15 mouse cellular contexts compared by ENCODE assay signal in genomic region chr15:63611161-63611560, GRCm38 (mm10).
A peak's percentile ranks its signal among the peaks of the same experiment; 100 is the strongest.
DNase-seq lines count a peak whose midpoint lies in the region; ATAC-seq and TF ChIP-seq lines count a peak whose summit lies in the region.
"Had no signal": no experiment of that assay in that cellular context is flagged by ENCODE, and none has a peak within 500 bp of the region (broad histone marks: within the 10 kb centered on the region; RNA-seq: fewer than 3 reads in every experiment).

No protein-coding gene starts in this region.

- H3K4me3 ChIP-seq in CH12.LX (replicated peaks in 1 of 3; ENCODE audit: low read depth in 2 of 3, low read length in 2 of 3, poor library complexity in 1 of 3) = no peak overlapping the region
- H3K4me3 ChIP-seq: embryonic facial prominence, embryonic 10.5 days; heart, embryonic 15.5 days; hindbrain, embryonic 13.5 days had no signal

- H3K4me1 ChIP-seq in CH12.LX (ENCODE audit: control insufficient read depth in 1 of 2, insufficient read depth in 2 of 2) = peaks cover 0 to 14% of the 10 kb centered on the region in 2 experiments; a peak in 2 of 4 replicates
- H3K4me1 ChIP-seq: embryonic facial prominence, embryonic 10.5 days; heart, embryonic 15.5 days; hindbrain, embryonic 13.5 days had no signal

- TF ChIP-seq POLR2A in CH12.LX (IDR thresholded peaks at IDR 0.05; ENCODE audit: low read depth, low read length) = no peak

- intact Hi-C loops in left cerebral cortex, postnatal 36 days (cut with DNase I) = no loop called here

- no peak overlapping the region for H3K9ac ChIP-seq in CH12.LX (ENCODE audit: insufficient read depth, low read depth)
- H3K9ac ChIP-seq: heart, embryonic 15.5 days; hindbrain, embryonic 13.5 days had no signal

- H3K79me2 ChIP-seq in CH12.LX (replicated peaks; ENCODE audit: control insufficient read depth, extremely low read depth, insufficient read depth, poor library complexity, severe bottlenecking) = no peaks in the 10 kb centered on the region

- TF ChIP-seq EP300 in CH12.LX (IDR thresholded peaks at IDR 0.05; ENCODE audit: low read length) = no peak

- H3K9me3 ChIP-seq in CH12.LX (replicated peaks; ENCODE audit: low read length) = no peaks in the 10 kb centered on the region
- H3K9me3 ChIP-seq: embryonic facial prominence, embryonic 10.5 days; heart, embryonic 15.5 days; hindbrain, embryonic 13.5 days had no signal

- H3K4me2 ChIP-seq in CH12.LX (ENCODE audit: insufficient read depth, low read depth, poor library complexity, severe bottlenecking) = no peak overlapping the region
- H3K4me2 ChIP-seq: heart, embryonic 15.5 days; hindbrain, embryonic 13.5 days had no signal

- ATAC-seq in megakaryocyte, adult 5-6 weeks (ENCODE audit: poor library complexity, severe bottlenecking) = peak; percentile 87
- ATAC-seq: midbrain, embryonic 16.5 days had no signal

- TF ChIP-seq RAD21 in CH12.LX (IDR thresholded peaks at IDR 0.05; ENCODE audit: low read depth, low read length) = no peak

- TF ChIP-seq CTCF in CH12.LX (conservative IDR thresholded peaks at IDR 0.05 in 1 of 2, IDR thresholded peaks at IDR 0.05 in 1 of 2; ENCODE audit: low read depth in 2 of 2, low read length in 2 of 2) = no peak

- no peaks in the 10 kb centered on the region for H3K36me3 ChIP-seq in CH12.LX (replicated peaks in 1 of 2; ENCODE audit: control insufficient read depth in 1 of 2, insufficient read depth in 1 of 2, low read length in 1 of 2)
- H3K36me3 ChIP-seq: embryonic facial prominence, embryonic 10.5 days; heart, embryonic 15.5 days; hindbrain, embryonic 13.5 days had no signal

- no peak overlapping the region for H3K27ac ChIP-seq in CH12.LX (ENCODE audit: insufficient read depth, low read depth)
- H3K27ac ChIP-seq: embryonic facial prominence, embryonic 10.5 days; heart, embryonic 15.5 days; hindbrain, embryonic 13.5 days had no signal

- H3K27me3 ChIP-seq in CH12.LX (replicated peaks) = no peaks in the 10 kb centered on the region
- H3K27me3 ChIP-seq: heart, embryonic 15.5 days; hindbrain, embryonic 13.5 days had no signal

- dilution Hi-C loops in CH12.LX (cut with MboI; ENCODE audit: extremely low pct_ligation_motif_present, extremely low pct_unique_long_range_greater_than_20kb, low sequenced_read_pairs) = no loop called here

- in situ Hi-C loops in CH12.LX (cut with MboI; ENCODE audit: low pct_ligation_motif_present, low pct_unique_long_range_greater_than_20kb, low sequenced_read_pairs) = loop anchor here (25.0 kb wide), 1 partner anchor 1274 kb away; no protein-coding TSS in a partner anchor

- DNase-seq in layer of hippocampus, adult 11-12 months (ENCODE audit: low spot score) = peak; percentile 12
- DNase-seq in layer of hippocampus, adult 18-20 months (ENCODE audit: low spot score in 2 of 2) = no peak
- DNase-seq in CH12.LX (ENCODE audit: extremely low read depth) = peak; percentile 44
- peak; percentile 14 to 24 for DNase-seq in thymus, postnatal 10 days (ENCODE audit: low spot score in 2 of 2)
- no peak for DNase-seq in left cerebral cortex, postnatal 36 days (ENCODE audit: low spot score in 2 of 2)
- no peak for DNase-seq in cerebellum, postnatal 36 days
- DNase-seq in left cerebral cortex, adult 18-20 months (ENCODE audit: low spot score in 2 of 2) = no peak
- DNase-seq: cerebellum, adult 8-10 months; kidney, adult 11 months; lung, postnatal 10 days had no signal

TF ChIP-seq in CH12.LX, 34 proteins besides CTCF, POLR2A, EP300 and RAD21:
- TF ChIP-seq CHD2 (IDR thresholded peaks at IDR 0.05; ENCODE audit: low read length) = no peak
- TF ChIP-seq BHLHE40 (IDR thresholded peaks at IDR 0.05; ENCODE audit: low read depth, low read length) = peak; percentile 28; the same call in 1 of the 2 replicates
- TF ChIP-seq MAFK (IDR thresholded peaks at IDR 0.05; ENCODE audit: insufficient replicate concordance, low read length) = no peak
- TF ChIP-seq USF2 (conservative IDR thresholded peaks at IDR 0.05; ENCODE audit: low read depth, low read length) = no peak

Comparison
In these comparisons a context has a peak if more than half of its experiments do, and no peak if none do; other contexts are left out.
1. DNase-seq: peak in layer of hippocampus, adult 11-12 months (single experiment), CH12.LX (single experiment) and thymus, postnatal 10 days (2 of 2); none in layer of hippocampus, adult 18-20 months (0 of 2), left cerebral cortex, postnatal 36 days (0 of 2), cerebellum, postnatal 36 days (0 of 2) and left cerebral cortex, adult 18-20 months (0 of 2).